Mouse (Mus musculus): ENCODE data around the gene Epas1.

GRCm38 (mm10) chr17:86880056-86880455 is 126.6 kb downstream of the Epas1 start:
- TF ChIP-seq USF2 (IDR thresholded peaks at IDR 0.05; ENCODE audit: borderline replicate concordance in 1 of 2, insufficient read depth in 1 of 2, low read depth in 1 of 2, low read length in 2 of 2), result no peak
- no peak for TF ChIP-seq ETS1 (IDR thresholded peaks at IDR 0.05; ENCODE audit: low read depth, low read length)
- TF ChIP-seq ZKSCAN1 (IDR thresholded peaks at IDR 0.05; ENCODE audit: low read depth, low read length), result no peak
- no peak for TF ChIP-seq CTCF (IDR thresholded peaks at IDR 0.05 in 2 of 3, conservative IDR thresholded peaks at IDR 0.05 in 1 of 3; ENCODE audit: control insufficient read depth in 1 of 3, insufficient read depth in 1 of 3, low read depth in 2 of 3, low read length in 3 of 3, poor library complexity in 1 of 3, severe bottlenecking in 1 of 3)
- TF ChIP-seq NRF1 (IDR thresholded peaks at IDR 0.05; ENCODE audit: insufficient read depth, low read depth, low read length, poor library complexity, severe bottlenecking), result no peak
- TF ChIP-seq SIN3A (IDR thresholded peaks at IDR 0.05; ENCODE audit: low read length), result no peak
- no peak for TF ChIP-seq HCFC1 (IDR thresholded peaks at IDR 0.05; ENCODE audit: low read depth, low read length)
- TF ChIP-seq POLR2A (IDR thresholded peaks at IDR 0.05; ENCODE audit: control insufficient read depth in 1 of 2, insufficient read depth in 1 of 2, low read depth in 1 of 2, low read length in 2 of 2, poor library complexity in 1 of 2), result no peak
